In genomic region chr1:62070617-62071016, GRCm38 (mm10) we compare ENCODE assay signal across 24 mouse cellular contexts.
DNase-seq lines count a peak whose midpoint lies in the region; ATAC-seq and TF ChIP-seq lines count a peak whose summit lies in the region.
"Had no signal": no experiment of that assay in that cellular context is flagged by ENCODE, and none has a peak within 500 bp of the region (broad histone marks: within the 10 kb centered on the region; RNA-seq: fewer than 3 reads in every experiment).

No protein-coding gene starts in this region.

- WGBS in lung, embryonic 16.5 days: 58% methylated on average over 6 of the region's 6 CpGs
- WGBS in lung, adult 2 months: 68% methylated on average over 6 of the region's 6 CpGs

- TF ChIP-seq CTCF in lung, adult 2 months (IDR thresholded peaks at IDR 0.05; ENCODE audit: insufficient read depth, low read length): no peak

- no peak overlapping the region for H3K4me2 ChIP-seq in lung, embryonic 16.5 days (ENCODE audit: low read depth, low read length)
- H3K4me2 ChIP-seq: embryonic facial prominence, embryonic 12.5 days; forebrain, embryonic 13.5 days; forebrain, embryonic 15.5 days had no signal

- intact Hi-C loops in heart, postnatal 36 days (cut with DNase I): no loop called here

- ATAC-seq in lung, embryonic 16.5 days (ENCODE audit: low read depth): peak; percentile 79
- ATAC-seq: activated CD4-positive, CD25-positive, alpha-beta regulatory T cell, adult 4 months; CD4-positive, CD25-positive, alpha-beta regulatory T cell, adult 4 months; forebrain, embryonic 13.5 days; forebrain, embryonic 15.5 days; Patski had no signal

- DNase-seq in heart, adult 11 months: peak; percentile 28
- no peak for DNase-seq in heart, postnatal 36 days
- no peak for DNase-seq in lung, postnatal 4 days
- peak; percentile 27 for DNase-seq in lung, postnatal 25 days (ENCODE audit: low spot score)
- DNase-seq in lung, adult 2 months: no peak
- DNase-seq: adrenal gland, adult 8-10 months; adrenal gland, postnatal 14 days; adrenal gland, postnatal 36 days; B cell, adult 2 months; cerebellum, adult 11-12 months; cerebellum, adult 2 months; cerebellum, adult 9-10 months; cerebellum, postnatal 10 days; cerebellum, postnatal 25 days had no signal

- H3K4me3 ChIP-seq in lung, embryonic 16.5 days (ENCODE audit: low read length): no peak overlapping the region
- no peak overlapping the region for H3K4me3 ChIP-seq in lung, adult 2 months (replicated peaks; ENCODE audit: extremely low read depth, low read depth, low read length)
- H3K4me3 ChIP-seq: embryonic facial prominence, embryonic 10.5 days; embryonic facial prominence, embryonic 12.5 days; forebrain, embryonic 13.5 days; forebrain, embryonic 15.5 days had no signal

- H3K27me3 ChIP-seq in lung, embryonic 16.5 days (ENCODE audit: control insufficient read depth, insufficient read depth, low read depth, low read length): no peaks in the 10 kb centered on the region
- H3K27me3 ChIP-seq: CH12.LX; embryonic facial prominence, embryonic 12.5 days; forebrain, embryonic 13.5 days; forebrain, embryonic 15.5 days; Patski had no signal

- H3K9me3 ChIP-seq in lung, embryonic 16.5 days (ENCODE audit: control insufficient read depth, low read length): peaks cover 3% of the 10 kb centered on the region; the same call in 1 of the 2 replicates
- H3K9me3 ChIP-seq: G1E had no signal

- peak overlapping the region; percentile 52 for H3K27ac ChIP-seq in lung, embryonic 16.5 days (ENCODE audit: low read length)
- H3K27ac ChIP-seq: embryonic facial prominence, embryonic 10.5 days; embryonic facial prominence, embryonic 12.5 days; forebrain, embryonic 13.5 days; forebrain, embryonic 15.5 days had no signal

- H3K9ac ChIP-seq in lung, embryonic 16.5 days (ENCODE audit: low read length): no peak overlapping the region
- H3K9ac ChIP-seq: embryonic facial prominence, embryonic 12.5 days; forebrain, embryonic 13.5 days; forebrain, embryonic 15.5 days had no signal

- peaks cover 11% of the 10 kb centered on the region for H3K4me1 ChIP-seq in lung, embryonic 16.5 days (replicated peaks; ENCODE audit: control insufficient read depth, insufficient read depth, low read length)
- H3K4me1 ChIP-seq in lung, adult 2 months (ENCODE audit: control insufficient read depth, insufficient read depth, low read length): no peaks in the 10 kb centered on the region
- H3K4me1 ChIP-seq: embryonic facial prominence, embryonic 12.5 days; forebrain, embryonic 13.5 days; forebrain, embryonic 15.5 days had no signal

- no peak for TF ChIP-seq POLR2A in lung, adult 2 months (IDR thresholded peaks at IDR 0.05; ENCODE audit: borderline replicate concordance, extremely low read depth, low read depth, low read length)

- H3K36me3 ChIP-seq in lung, embryonic 16.5 days (ENCODE audit: control insufficient read depth, insufficient read depth, low read length): no peaks in the 10 kb centered on the region
- H3K36me3 ChIP-seq: embryonic facial prominence, embryonic 10.5 days; embryonic facial prominence, embryonic 12.5 days; forebrain, embryonic 15.5 days; G1E had no signal

Comparison
In these comparisons a context has a peak if more than half of its experiments do, and no peak if none do; other contexts are left out.
1. DNase-seq: peak in heart, adult 11 months (single experiment) and lung, postnatal 25 days (single experiment); none in heart, postnatal 36 days (0 of 2), lung, postnatal 4 days (0 of 2) and lung, adult 2 months (single experiment).